Mouse (Mus musculus): ENCODE measurements around the gene Bpifa5.
A peak's percentile ranks its signal among the peaks of the same experiment; 100 is the strongest.

Gene Bpifa5

DNA sequence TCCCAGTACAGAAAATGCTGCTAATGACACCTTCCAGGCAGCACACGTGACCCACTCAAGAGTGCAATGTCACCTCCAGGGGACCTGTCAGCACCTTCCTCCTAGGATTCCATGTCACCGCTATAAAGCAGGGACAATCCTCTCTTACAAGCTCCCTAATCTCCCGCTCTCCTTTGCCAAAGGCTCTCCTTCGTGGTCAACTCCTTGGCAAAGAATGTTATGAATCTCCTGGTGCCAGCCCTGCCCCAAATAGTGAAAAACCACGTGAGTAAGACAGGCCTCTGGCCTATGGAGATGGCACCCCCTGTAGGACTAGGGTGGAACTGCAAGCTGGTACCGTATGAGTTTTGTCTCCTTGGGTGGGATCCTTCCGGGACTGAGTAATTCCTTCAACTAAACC is 44.5 kb downstream of the Bpifa5 start:
- no peak for DNase-seq (ENCODE audit: low spot score in 2 of 2)

DNA sequence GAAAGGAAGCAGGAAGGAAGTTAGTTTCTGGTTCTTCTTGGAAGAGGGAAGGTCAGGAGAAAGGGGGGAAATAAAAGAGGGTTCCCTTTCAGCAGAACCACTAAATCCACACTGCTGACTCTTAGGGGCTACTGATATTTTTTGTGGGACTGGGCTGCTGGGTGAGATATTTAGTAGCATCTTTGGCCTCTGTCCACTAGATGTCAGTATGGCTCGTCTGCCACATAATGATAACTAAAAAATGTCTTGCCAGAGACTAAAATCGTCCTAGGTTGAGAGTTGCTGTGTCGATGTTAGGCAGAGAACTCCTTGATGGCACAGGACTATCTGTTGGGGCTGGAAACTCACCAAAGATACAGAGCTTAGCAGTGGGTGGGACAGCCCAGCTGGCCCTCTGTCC is 46.7 kb downstream of the Bpifa5 start:
- DNase-seq (ENCODE audit: low spot score in 2 of 2): peak in 1 of 2 experiments; percentile 45

DNA sequence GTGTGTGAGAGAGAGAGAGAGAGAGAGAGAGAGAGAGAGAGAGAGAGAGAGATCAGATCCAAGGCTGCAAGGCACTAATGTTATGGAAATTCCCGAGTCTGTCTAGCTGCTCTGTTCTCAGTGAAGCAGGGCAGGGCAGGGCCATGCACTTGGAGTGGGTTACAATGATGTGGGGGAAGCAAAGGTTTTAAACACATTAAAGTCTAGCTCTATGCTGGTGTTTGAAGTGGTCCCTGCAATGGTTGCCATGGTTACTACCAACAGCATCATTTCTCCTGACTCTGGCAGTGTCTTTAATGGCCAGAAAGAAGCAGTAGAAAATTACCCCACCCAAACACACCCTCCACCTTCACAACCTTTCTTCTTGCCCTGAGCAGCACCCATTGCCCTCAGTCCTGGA is 48.7 kb downstream of the Bpifa5 start:
- no peak for DNase-seq (ENCODE audit: low spot score in 2 of 2)

DNA sequence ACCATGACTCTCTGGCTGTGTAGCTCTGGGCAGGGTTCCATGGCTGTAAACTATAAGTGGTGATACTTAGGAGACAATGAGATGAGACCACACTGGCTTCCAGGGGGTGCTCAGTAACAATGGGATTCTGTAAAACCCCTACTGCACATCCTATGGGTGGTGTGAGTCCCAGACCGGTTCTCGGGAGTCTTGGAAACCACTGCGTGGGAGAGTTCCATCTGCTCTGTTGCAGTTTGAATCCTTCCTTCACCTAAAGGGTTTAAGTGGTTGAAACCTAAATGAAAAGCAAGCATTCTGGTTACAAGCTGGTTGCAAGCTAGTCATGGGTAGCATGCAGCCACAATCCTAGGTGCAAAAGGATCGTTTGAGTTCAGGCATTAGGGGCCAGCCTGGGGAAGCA is 49.5 kb downstream of the Bpifa5 start:
- DNase-seq (ENCODE audit: low spot score in 2 of 2): peak; percentile 73 to 87

DNA sequence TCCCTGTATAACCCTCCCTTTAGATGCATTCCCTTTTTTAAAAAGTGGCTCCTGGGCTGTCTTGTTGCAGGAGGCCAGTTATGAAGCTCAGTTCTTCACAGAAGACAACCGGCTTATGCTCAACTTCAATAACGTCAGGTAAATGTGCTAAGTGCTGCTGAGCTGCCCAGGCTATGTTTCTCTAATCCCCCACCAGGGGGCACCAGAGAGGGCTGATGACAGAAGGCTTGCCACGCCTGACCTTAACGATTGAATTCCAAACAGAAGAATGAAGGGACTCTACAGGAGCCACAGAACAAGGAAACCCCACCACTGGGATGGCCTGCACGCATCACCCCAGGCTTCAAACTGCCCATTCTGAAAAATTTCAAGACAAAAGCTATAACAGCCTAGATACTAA is 52.8 kb downstream of the Bpifa5 start:
- DNase-seq (ENCODE audit: low spot score in 2 of 2): peak in 1 of 2 experiments; percentile 76

Data from right cerebral cortex, postnatal 10 days (tissue).